Mouse (Mus musculus) adrenal gland, adult 8-10 months (tissue): ENCODE results near the gene Coro1b. TPM values are rescaled to one million over a fixed set of nuclear protein-coding genes. Genes with fewer than 3 reads are reported as not detected.

Source experiments
- DNase-seq: peaks from one replicate; pipeline ENCODE4 v3.0.0; 2022
- total RNA-seq, 4 experiments: library from RNA; stranded (reverse); gene quantifications; 2 replicates each; pipeline ENCODE4 v1.2.4; 2022

The Coro1b gene
- total RNA-seq, 4 experiments from 2014 or later, result 174 to 210 (median 184) TPM

DNA sequence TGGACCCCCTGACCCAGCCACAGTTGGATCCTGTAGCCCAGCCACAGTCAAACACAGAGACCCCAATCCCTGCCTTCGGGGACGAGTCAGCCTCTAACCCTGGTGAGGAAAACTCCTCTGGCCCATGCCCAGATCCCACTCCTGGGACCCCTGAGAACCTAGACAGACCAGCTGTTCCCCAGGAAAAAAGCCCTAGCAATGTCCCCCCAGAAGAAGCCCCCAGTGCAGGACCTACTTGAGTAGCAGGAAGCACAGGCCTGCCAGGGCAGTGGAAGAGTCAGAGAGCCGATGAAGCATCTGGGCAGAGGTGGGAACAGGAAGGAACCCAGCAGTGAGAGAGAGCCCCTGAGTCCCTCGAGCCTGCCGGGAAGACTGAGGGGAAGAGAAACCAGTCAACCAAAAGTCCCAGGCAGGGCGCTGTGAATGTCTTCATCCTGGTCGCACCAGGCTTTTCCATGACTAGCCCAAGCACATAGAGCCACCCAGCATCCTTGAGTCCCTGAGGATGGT, 4.6 kb upstream of the Coro1b start, which contains the start of gene Cabp4:
Gene Cabp4 (minus strand): TSS at position 275 of the 510 bp plus-strand sequence.
- DNase-seq, result no peak

DNA sequence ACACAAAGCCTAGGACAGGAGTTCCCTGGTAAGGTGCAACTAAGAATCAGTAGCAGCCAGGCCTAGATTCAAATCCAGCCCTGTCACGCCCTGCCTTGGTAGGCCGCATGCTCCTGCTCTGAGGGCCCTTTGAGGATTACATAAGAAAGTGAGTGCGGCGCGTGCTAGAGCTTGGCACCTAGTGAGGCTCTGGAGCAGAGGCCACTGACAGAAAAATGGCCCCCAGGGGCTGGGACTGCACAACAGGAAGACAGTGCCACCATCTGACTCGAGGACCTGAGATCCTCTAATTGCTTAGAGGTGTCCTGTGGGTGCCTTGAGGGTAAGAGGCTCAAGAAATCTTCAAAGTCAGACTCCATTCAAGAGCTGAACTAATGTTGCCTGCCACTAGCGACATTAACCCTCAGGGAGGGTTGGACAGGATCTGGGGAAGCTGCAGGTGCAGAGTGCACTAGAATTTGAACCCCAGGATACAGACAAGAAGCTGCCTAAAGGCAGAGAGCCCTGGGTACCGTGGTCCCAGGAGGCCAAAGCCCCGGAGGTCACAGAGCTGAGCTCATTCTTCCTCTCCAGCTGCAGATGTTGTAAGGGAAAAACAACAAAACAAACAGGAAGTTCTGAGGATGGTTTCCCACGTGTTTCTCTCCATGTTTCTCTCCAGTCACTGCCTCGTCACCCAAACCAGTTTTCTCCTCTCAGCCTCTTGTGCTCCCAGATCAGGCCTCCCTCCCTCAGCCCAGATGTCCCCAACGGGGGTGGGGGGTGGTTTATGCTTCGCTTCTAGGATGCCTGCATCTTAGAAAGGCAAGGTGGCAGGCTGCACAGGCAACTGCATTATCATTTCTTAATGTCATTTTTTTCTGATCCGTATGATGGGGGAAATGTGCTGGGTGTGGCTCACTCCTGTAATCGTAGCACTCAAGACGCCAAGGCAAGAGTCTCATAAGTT, 3.6 kb upstream of the Coro1b start:
- DNase-seq, result no peak

DNA sequence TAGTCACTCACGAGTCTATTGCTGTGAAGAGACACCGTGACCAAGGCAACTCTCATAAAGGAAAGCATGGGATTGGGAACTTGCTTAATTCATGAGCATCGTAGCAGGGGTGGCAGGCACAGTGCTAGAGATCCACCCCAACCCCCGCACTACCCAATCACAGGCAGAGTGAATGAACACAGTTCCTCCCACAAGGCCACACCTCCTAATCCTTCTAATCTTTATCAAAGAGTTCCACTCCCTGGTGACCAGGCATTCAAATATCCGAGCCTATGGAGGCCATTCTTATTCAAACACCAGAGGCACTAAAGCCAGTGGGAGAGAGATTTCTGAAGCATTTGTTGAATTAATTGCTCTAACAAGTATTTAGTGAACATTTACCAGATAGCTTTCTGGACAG, 2.5 kb upstream of the Coro1b start:
- DNase-seq, result no peak

DNA sequence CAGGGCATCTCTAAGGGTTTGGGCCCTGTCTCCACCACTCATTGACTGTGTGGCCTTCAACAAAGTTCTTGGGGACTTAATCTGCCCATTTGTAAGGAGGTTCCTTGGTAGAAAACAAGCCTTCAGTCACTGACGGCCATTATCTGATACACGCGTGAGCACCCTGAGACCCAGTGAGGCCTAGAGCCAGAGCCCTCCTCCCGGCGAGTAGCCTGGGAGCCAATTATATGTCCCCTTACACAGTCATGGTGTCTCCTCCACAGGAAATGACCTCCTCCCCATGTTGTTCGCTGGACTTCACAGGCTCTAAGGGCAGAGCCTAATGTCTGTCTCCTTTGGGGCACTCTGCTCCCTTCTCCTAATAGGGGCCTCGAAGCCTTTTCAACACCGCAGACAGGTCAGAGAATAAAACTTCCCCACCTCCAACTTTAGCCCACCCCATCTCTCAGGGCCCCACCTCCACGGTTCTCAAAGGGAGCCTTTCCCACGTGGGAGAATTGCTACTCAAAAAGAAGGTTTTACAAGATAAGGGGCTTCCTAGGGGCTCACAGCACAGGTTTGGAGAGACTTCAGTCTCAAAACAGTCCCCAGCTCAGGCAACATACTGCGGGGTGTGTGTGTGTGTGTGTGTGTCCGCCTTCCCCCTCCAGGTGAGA, 1.9 kb upstream of the Coro1b start:
- no peak for DNase-seq

DNA sequence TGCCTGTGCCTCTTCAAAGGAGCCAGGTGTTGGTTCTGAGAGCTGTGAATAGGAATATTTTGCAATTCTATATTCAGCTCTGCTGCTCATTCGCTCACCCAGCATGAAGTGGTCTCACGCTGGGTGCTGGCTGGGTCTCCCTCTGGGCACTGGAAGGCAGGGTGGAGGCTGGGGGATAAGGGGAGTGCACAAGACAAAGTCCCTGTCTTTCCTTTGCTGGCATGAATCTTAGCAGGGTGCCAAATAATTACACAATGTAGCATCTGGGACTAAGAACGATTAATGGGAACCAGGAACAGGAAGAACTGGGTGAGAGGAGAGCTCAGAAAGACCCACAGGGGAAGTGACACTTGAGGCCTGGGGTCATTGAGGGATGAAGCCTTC, 1.4 kb upstream of the Coro1b start:
- no peak for DNase-seq

DNA sequence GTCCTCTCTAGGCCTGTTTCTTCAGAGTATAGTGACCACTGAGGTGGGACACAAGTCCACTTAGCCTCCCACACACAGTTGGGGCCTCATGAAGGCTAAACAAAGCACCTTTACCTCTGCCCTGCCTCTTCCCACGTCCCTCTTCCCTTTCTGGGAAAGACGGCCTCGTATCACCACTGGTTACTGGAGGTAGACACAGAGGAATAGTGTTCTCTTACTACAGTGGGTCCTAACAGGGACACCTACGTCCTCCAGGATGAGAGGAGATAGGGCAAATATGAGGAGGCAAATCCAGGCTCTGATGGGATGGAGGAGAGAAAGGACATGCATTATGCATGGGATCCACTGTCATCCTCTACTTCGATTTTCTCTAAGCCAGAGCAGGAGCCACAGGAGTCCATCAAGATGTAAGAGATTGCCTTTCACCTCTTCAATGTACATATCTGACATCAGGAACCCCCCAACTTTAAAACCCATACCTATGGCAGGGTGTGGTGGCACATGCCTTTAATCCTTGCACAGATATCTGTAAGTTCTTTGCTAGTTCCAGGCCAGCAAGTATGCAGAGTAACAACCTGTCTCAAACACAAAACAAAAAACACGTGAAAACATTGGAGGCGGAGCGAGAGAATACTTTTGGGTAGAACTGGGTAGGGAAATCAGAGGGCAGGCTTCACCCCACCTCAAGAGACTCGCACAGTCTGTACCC, 483 bp upstream of the Coro1b start:
- no peak for DNase-seq

DNA sequence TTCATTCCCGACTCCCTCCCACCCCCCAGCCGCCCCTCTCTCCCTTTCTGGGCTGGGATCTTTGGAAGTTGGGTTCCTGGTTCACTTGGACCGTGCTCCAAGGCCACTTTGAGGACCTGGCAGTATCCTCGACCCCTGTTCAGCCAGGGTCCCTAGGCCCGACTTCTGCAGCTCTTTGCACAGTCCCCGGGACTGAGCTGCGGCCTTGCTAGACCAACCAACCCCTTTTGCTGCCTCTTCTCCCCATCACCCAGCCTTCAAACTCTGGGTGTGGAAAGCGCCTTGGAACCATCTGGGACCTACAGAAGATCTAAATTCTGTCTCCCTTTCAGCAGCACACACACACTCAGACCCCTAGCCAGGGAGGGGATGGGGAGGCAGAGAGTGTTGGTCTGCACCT, 400 bp downstream of the Coro1b start:
- no peak for DNase-seq

DNA sequence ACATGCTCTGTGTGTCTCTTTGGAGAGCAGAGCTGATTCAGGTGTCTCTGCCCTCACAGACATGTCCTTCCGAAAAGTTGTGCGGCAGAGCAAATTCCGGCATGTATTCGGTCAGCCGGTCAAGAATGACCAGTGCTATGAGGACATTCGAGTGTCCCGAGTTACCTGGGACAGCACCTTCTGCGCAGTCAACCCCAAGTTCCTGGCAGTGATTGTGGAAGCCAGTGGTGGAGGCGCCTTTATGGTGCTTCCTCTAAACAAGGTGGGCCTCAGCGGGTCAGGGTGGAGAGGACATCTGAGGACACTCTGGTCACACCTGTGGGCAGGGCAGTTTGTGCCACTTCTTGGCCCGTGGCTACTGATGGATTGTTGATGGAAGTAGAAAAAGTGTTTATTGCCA, 864 bp downstream of the Coro1b start:
- DNase-seq, result no peak

DNA sequence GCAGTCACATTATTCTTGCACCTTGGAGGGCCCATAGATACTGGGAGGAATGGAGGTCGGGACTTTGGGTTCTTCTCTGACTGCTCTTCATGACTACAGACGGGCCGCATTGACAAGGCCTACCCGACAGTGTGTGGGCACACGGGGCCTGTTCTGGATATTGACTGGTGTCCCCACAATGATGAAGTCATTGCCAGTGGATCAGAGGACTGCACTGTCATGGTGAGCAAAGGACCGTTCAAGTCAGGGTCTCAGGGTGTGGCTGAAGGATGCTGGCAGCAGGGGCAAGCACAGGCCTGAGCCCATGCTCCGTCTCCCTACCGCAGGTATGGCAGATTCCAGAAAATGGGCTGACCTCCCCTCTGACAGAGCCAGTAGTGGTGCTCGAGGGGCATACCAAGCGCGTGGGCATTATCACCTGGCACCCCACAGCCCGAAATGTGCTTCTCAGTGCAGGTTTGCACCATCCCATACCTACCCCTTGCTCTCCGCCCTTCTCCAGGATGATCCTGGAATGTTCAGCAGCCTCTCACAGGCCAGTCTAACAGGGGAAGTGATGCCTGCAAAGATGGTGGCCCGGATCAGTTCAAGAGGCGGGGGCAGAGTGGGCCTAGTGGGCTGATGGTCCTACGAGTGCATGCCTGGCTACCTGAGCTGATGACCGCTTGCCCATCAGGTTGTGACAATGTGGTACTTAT, 1.5 kb downstream of the Coro1b start:
- DNase-seq, result no peak

DNA sequence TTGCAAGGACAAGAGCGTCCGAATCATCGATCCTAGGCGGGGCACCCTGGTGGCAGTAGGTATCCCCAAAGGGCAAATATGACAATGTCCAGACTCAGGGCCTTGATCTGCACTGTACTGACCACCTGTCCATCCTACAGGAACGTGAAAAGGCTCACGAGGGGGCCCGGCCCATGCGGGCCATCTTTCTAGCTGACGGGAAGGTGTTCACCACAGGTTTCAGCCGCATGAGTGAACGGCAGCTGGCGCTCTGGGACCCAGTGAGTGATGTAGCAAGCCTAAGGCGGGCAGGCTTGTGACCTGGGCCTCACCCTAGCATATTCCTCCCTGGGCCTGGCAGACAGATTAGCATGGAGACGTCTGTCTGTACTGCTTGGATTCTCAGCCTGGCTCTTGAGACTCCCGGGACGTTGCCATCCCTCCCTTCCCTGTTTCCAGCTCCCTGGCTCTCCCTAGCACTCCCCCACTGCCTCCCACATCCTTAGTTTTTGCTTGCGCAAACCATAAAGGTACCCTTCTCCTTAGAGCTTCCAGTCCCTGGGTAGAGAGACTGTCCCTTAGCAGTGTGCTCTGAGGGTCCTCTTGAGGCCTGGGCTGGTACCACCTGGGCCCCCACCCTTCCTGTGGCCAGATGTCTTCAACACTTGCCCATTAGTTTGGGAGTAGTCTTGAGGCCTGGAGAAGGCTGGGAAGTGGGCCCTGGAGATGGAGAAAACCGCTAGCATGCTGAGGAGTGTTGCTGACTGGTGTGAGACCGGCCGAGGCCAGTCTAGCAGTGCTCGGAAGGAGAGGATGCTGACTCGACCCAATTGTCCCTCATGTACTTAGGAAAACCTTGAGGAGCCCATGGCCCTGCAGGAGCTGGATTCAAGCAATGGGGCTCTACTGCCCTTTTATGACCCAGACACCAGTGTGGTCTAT, 2.4 kb downstream of the Coro1b start:
- DNase-seq, result no peak

DNA sequence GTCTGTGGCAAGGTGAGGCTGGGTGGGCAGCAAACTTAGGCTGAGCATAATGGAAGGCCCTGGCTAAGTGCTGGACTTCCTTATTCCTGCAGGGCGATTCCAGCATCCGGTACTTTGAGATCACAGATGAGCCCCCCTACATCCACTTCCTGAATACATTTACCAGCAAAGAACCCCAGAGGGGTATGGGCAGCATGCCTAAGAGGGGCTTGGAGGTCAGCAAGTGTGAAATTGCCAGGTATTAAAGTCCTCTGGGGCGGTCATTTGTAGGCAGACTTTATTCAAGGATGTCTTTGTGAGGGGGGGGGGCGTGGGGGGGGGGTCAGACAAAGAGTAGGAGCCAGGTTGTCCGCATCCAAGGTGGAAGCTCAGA, 3.1 kb downstream of the Coro1b start:
- DNase-seq, result no peak

DNA sequence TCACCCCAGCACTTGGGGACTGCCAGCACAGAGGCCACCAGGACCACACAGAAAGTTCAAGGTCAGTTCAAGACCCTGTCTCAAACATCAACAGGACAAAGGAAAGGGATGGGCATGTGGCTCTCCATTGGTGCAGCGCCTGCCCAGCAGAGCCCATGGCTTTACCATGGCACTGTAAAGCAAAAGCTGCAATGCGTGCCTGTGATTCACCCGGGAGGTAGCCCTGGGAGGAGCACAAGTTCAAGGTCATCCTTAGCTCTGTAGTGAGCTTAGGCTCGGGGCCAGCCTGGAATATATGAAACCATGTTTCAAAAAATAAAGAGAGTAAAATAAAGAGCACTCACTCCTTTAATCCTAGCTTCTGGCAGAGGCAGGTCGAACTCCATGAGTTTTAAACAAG, 3.5 kb downstream of the Coro1b start:
- no peak for DNase-seq

DNA sequence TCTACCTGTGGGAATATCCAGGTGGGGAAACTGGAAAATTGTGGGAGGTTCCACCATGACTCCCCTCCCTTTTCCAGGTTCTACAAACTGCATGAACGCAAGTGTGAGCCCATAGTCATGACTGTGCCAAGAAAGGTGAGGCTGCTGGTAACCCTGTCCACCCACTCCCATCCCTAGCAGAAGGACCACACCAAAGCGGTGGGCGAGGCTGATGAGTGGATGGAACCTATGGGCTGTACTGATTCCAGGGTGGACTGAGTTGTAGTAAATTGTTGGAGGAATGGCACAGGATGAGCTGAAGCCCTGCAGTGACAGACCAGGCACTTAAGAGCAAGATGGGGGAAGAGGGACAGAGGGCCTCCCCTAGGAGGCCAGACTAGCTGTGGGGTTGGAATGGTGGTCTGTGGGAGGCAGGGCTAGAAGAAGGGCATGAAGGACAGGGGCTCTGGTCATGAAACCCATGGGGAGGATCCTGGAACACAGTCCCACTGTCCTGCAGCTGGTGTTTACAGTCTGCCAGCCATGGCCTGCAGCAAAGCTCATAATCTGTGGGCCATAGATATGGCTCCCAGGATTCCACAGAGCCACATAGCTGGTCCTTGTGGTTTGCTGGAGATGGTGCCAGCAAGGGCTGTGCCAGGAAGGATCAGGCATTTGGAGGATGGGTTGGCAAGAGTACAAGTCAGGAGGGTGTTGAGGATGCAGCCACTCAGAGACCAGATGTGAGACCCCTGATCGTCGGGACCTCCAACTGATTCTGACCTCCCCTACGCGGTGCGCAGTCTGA, 4.2 kb downstream of the Coro1b start:
- DNase-seq, result no peak

DNA sequence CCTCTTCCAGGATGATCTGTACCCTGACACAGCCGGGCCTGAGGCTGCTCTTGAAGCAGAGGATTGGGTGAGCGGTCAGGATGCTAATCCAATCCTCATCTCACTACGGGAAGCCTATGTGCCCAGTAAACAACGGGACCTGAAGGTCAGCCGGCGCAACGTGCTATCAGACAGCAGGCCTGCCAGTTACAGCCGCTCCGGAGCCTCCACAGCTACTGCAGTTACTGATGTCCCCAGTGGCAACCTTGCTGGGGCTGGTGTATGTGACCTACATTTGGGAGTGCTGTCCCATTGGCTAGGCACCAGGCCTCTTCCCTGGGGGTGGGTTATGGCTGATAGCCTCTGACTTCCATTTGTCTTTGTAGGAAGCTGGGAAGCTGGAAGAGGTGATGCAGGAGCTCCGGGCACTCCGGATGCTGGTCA, 4.8 kb downstream of the Coro1b start, which contains the start of gene Ptprcap:
Gene Ptprcap (plus strand): TSS at position 373 of the 423 bp plus-strand sequence.
- no peak for DNase-seq

DNA sequence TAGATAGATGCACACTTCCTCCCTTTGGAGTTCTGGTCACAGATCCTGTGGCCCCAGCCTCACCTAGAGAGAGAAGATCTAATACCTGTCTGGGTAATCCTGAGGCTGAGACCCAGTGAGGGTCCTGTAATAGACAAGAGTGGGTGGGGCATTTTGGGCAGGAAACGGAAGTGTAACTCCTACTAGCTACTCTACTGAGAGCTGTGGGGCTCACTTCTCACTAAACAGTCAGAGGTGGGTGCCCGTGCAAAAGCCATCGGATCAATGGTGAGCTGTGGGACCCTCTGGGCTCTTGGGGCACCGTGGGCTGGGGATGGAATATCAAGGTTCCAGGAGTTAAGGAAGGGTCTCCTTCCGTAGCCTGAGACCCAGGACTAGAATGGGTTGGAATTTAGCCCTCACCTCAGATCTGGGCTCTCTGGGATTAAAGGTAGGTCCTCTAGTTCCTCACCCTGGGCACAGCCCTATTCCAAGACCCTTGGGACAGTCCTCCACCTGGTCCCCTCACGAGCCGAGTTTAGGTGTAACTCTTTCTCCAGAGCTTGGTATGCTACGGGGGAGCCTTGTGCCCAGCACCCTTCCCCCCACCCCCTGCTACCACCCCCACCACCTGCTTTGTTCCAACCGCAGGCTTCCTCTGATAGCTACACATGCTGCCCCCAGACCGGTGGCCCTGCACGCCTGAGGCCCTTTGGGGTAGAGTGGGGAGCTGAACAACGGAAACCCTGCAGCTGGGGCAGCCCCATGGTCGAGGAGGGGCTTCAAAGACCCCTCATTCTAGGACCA, 6.2 kb downstream of the Coro1b start:
- DNase-seq, result no peak

DNA sequence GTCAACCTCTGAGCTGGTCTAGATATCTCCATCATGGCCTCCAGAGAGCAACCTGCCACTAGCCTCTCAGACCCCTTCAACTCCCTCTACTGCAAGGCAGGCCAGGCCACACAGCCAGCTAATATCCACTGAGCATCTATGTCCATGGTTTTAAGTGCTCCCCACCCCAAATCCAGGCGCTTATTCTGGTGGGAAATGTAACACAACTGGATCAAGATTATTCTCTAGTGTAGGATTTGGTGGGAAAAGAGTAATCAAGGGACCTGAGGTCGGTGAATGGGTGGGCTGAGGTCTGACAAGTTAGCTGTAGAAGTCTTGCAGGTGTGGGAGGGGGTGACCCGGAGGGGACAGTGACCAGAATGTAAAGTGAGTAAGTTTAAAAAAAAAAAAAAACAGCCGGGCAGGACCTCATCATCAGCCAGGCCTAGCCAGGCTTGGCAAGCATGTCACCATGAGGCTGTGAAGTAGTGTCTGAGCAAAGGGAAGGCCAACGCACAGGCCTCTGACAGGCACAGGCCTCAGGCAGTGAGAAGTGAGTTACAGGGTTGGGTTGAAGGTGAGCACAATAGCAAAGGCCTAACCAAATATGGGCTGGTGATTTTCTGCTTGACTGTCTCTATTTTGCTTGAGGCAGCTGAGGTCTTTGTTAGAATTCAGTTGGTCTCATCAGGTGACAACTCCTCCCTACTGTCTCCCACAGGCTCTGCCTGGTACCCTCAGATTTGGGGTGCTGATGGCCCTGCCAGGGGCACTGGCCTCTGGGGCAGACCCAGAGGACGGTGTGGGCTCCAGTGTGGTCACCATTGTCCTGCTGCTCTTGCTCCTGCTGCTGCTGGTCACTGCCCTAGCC, 7.0 kb downstream of the Coro1b start:
- DNase-seq, result no peak

DNA sequence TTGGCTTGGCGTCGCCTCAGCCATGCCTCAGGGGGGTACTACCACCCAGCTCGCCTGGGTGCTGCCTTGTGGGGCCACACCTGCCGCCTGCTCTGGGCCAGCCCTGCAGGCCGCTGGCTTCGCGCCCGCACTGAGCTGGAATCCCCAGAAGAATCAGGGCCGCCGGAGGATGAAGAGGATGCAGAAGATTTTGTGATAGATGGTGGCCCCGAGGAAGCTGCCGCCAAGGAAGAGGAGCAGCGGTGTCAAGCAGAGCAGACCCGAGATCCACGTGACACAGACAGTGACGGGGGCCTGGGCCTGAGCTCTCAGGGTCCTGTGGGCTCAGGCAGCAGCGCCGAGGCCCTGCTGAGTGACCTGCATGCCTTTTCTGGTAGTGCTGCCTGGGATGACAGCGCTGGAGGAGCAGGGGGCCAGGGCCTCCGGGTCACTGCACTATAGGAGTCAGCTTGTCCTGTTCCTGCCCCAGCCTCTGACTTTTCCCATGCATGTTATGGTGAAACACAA, 7.7 kb downstream of the Coro1b start:
- DNase-seq, result no peak

DNA sequence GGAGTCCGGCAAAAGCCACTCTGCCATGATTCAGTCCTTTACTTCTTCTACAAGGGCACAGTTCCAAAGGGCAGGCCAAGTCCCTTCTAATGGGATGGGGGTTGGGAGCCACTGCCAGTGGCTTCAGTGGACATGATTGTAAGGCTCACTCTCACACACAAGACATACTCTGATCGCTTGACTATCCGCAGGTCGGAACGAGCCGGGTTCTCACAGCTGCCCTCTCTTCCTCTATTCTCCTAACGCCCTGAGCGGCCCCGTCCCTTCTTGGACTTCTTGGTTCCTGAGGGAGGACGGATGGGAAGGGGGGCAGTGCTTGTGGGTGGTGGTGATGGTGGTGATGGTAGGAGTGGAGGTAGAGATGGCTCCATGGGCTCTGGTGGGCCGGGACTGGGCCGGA, 8.4 kb downstream of the Coro1b start:
- no peak for DNase-seq
